Comparison of ENCODE assay signal across 12 mouse cellular contexts in the genomic region with DNA sequence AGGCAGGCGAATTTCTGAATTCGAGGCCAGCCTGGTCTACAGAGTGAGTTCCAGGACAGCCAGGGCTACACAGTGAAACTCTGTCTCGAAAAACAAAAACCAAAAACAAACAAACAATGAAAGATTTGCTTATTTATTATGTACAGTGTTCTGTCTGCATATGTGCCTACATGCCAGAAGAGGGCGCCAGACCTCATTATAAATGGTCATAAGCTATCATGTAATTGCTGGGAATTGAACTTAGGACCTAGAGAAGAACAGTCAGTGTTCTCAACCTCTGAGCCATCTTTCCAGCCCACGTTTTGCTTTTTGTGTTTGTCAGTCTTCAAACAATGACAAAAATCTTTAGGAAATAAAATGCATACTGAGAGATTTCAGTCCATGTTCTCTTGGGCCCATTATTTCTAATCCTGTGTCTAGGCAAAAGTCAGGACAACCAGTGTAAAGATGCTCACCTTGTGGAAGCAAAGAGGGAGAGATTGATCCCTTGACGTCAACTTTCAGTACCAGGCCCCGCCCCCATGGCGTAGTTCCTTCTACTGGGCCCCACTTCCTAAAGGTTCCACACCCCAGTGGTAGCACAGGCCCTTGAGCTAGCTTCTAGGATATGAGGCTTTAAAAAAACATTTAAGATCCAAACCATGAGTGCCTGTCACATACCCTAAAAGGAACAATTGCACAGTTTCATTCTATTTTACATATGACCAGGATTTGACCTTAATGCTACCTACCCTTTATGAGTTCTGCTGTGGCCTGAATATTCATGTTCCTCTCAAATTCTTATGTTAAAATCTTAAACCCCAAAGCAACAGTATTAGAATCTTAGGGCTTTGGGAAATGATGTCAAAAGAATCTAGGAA. TPM values are rescaled to one million over a fixed set of nuclear protein-coding genes. Genes with fewer than 3 reads are reported as not detected.
A peak's percentile ranks its signal among the peaks of the same experiment; 100 is the strongest.
DNase-seq lines count a peak whose midpoint lies in the region; ATAC-seq and TF ChIP-seq lines count a peak whose summit lies in the region.
"Had no signal": no experiment of that assay in that cellular context is flagged by ENCODE, and none has a peak within 500 bp of the region (broad histone marks: within the 10 kb centered on the region; RNA-seq: fewer than 3 reads in every experiment).

No protein-coding gene starts in this region.

- no peaks in the 10 kb centered on the region for H3K79me2 ChIP-seq in liver, adult 2 months (ENCODE audit: control insufficient read depth, insufficient read depth, low read length)
- H3K79me2 ChIP-seq in MEL (ENCODE audit: control insufficient read depth, insufficient read depth, low read length, poor library complexity) = no peaks in the 10 kb centered on the region

- peak; percentile 55 for TF ChIP-seq CTCF in liver, adult 2 months (IDR thresholded peaks at IDR 0.05; ENCODE audit: low read depth, low read length)
- TF ChIP-seq CTCF in MEL (IDR thresholded peaks at IDR 0.05 in 2 of 3, conservative IDR thresholded peaks at IDR 0.05 in 1 of 3; ENCODE audit: control insufficient read depth in 1 of 3, insufficient read depth in 1 of 3, low read depth in 2 of 3, low read length in 3 of 3, poor library complexity in 1 of 3, severe bottlenecking in 1 of 3) = peak; percentile 30 to 72 (median 67); a peak in 5 of 6 replicates

- no peak overlapping the region for H3K27ac ChIP-seq in liver, adult 2 months (replicated peaks; ENCODE audit: insufficient read depth, low read depth, low read length)
- H3K27ac ChIP-seq in liver, embryonic 12.5 days = no peak overlapping the region
- H3K27ac ChIP-seq in MEL (ENCODE audit: control insufficient read depth, low read depth, low read length) = no peak overlapping the region
- no peak overlapping the region for H3K27ac ChIP-seq in forebrain, embryonic 13.5 days
- H3K27ac ChIP-seq: embryonic facial prominence, embryonic 12.5 days had no signal

- H3K9ac ChIP-seq in liver, adult 2 months (ENCODE audit: low read depth, low read length) = no peak overlapping the region
- no peak overlapping the region for H3K9ac ChIP-seq in liver, embryonic 12.5 days
- no peak overlapping the region for H3K9ac ChIP-seq in MEL (ENCODE audit: control insufficient read depth, low read depth, low read length, poor library complexity, severe bottlenecking)
- no peak overlapping the region for H3K9ac ChIP-seq in forebrain, embryonic 13.5 days
- H3K9ac ChIP-seq: embryonic facial prominence, embryonic 12.5 days had no signal

- TF ChIP-seq POLR2A in liver, adult 2 months (IDR thresholded peaks at IDR 0.05; ENCODE audit: extremely low read depth, insufficient read depth, low read length) = no peak
- TF ChIP-seq POLR2A in MEL (IDR thresholded peaks at IDR 0.05; ENCODE audit: control insufficient read depth in 1 of 2, insufficient read depth in 1 of 2, low read depth in 1 of 2, low read length in 2 of 2, poor library complexity in 1 of 2) = no peak

- H3K9me3 ChIP-seq in liver, embryonic 12.5 days (replicated peaks) = no peaks in the 10 kb centered on the region
- no peaks in the 10 kb centered on the region for H3K9me3 ChIP-seq in MEL (replicated peaks; ENCODE audit: insufficient read depth, low read length)
- no peaks in the 10 kb centered on the region for H3K9me3 ChIP-seq in forebrain, embryonic 13.5 days (replicated peaks)
- H3K9me3 ChIP-seq: embryonic facial prominence, embryonic 12.5 days had no signal

- no peak for TF ChIP-seq EP300 in MEL (IDR thresholded peaks at IDR 0.05; ENCODE audit: low read depth in 1 of 2, low read length in 2 of 2)

- no peaks in the 10 kb centered on the region for H3K27me3 ChIP-seq in liver, adult 2 months (ENCODE audit: control insufficient read depth, insufficient read depth, low read length)
- H3K27me3 ChIP-seq in liver, embryonic 12.5 days (replicated peaks) = no peaks in the 10 kb centered on the region
- H3K27me3 ChIP-seq in MEL (ENCODE audit: control insufficient read depth in 1 of 2, insufficient read depth in 2 of 2, low read length in 2 of 2) = no peaks in the 10 kb centered on the region
- no peaks in the 10 kb centered on the region for H3K27me3 ChIP-seq in forebrain, embryonic 13.5 days
- H3K27me3 ChIP-seq: embryonic facial prominence, embryonic 12.5 days had no signal

- ATAC-seq in liver, embryonic 12.5 days = no peak
- ATAC-seq in megakaryocyte progenitor cell, adult 5-6 weeks (replicated peaks; ENCODE audit: poor library complexity) = peak; percentile 77
- ATAC-seq in forebrain, embryonic 13.5 days = no peak

- no peaks in the 10 kb centered on the region for H3K36me3 ChIP-seq in liver, adult 2 months (ENCODE audit: control insufficient read depth, insufficient read depth, low read length)
- H3K36me3 ChIP-seq in liver, embryonic 12.5 days = no peaks in the 10 kb centered on the region
- no peaks in the 10 kb centered on the region for H3K36me3 ChIP-seq in MEL (ENCODE audit: control insufficient read depth in 1 of 2, insufficient read depth in 2 of 2, low read length in 2 of 2)
- H3K36me3 ChIP-seq in forebrain, embryonic 13.5 days (ENCODE audit: poor library complexity, severe bottlenecking) = no peaks in the 10 kb centered on the region
- H3K36me3 ChIP-seq: embryonic facial prominence, embryonic 12.5 days had no signal

- H3K4me2 ChIP-seq in liver, embryonic 12.5 days = no peak overlapping the region
- no peak overlapping the region for H3K4me2 ChIP-seq in forebrain, embryonic 13.5 days
- H3K4me2 ChIP-seq: embryonic facial prominence, embryonic 12.5 days had no signal

- TF ChIP-seq RAD21 in MEL (IDR thresholded peaks at IDR 0.05; ENCODE audit: low read depth, low read length) = peak; percentile 77

- no peaks in the 10 kb centered on the region for H3K4me1 ChIP-seq in liver, adult 2 months (ENCODE audit: control insufficient read depth, insufficient read depth, low read length)
- H3K4me1 ChIP-seq in liver, embryonic 12.5 days = no peaks in the 10 kb centered on the region
- no peaks in the 10 kb centered on the region for H3K4me1 ChIP-seq in MEL (ENCODE audit: control insufficient read depth in 1 of 2, insufficient read depth in 2 of 2, low read length in 2 of 2)
- H3K4me1 ChIP-seq in forebrain, embryonic 13.5 days = no peaks in the 10 kb centered on the region
- H3K4me1 ChIP-seq: embryonic facial prominence, embryonic 12.5 days had no signal

- peak; percentile 9 for DNase-seq in cerebellum, adult 9-10 months
- no peak for DNase-seq in cerebellum, postnatal 4 days (ENCODE audit: low spot score in 2 of 2)
- DNase-seq in liver, adult 2 months (ENCODE audit: extremely low read depth, low read depth, low spot score) = peak; percentile 42
- peak; percentile 69 for DNase-seq in MEL (ENCODE audit: low read depth, low spot score)
- no peak for DNase-seq in gastrocnemius, postnatal 10 days
- DNase-seq: lung, postnatal 10 days had no signal

- WGBS in liver, adult 2 months = 63% methylated on average over 8 of the region's 8 CpGs
- 43% methylated on average over 8 of the region's 8 CpGs for WGBS in liver, embryonic 12.5 days (ENCODE audit: insufficient replicate concordance)
- WGBS in forebrain, embryonic 13.5 days = 85% methylated on average over 8 of the region's 8 CpGs

- no peak overlapping the region for H3K4me3 ChIP-seq in liver, adult 2 months (ENCODE audit: insufficient read depth, low read depth, low read length)
- H3K4me3 ChIP-seq in liver, embryonic 12.5 days = no peak overlapping the region
- no peak overlapping the region for H3K4me3 ChIP-seq in MEL (ENCODE audit: control insufficient read depth in 1 of 2, insufficient read depth in 1 of 2, low read depth in 2 of 2, low read length in 2 of 2)
- no peak overlapping the region for H3K4me3 ChIP-seq in forebrain, embryonic 13.5 days
- H3K4me3 ChIP-seq: embryonic facial prominence, embryonic 12.5 days had no signal

TF ChIP-seq in MEL, 35 proteins besides CTCF, POLR2A, EP300 and RAD21:
- TF ChIP-seq ZC3H11A (IDR thresholded peaks at IDR 0.05; ENCODE audit: low read depth, low read length) (peak; percentile 69), TBP (IDR thresholded peaks at IDR 0.05; ENCODE audit: low read depth, low read length) (0 out of 2 replicates have a peak, but pooled peaks have one; percentile 43), SMC3 (IDR thresholded peaks at IDR 0.05; ENCODE audit: low read depth, low read length) (peak; percentile 75), GABPA (IDR thresholded peaks at IDR 0.05; ENCODE audit: low read depth, low read length) (no peak)
TF ChIP-seq in MEL: peak in this region for 3.

RNA-seq across cellular contexts. Expression of a gene that starts 54.0 kb away (rescaled TPM):
- total RNA-seq in liver, adult 2 months (2014; rRNA removed) = not detected in 2 replicates
- polyA plus RNA-seq in liver, adult 2 months (2012; rRNA removed) = not detected in 2 replicates
- not detected in 2 replicates for polyA plus RNA-seq in liver, embryonic 12.5 days (2016; fragmentation: Nextera tagmentation; extraction: Ambion mirVana)
- not detected in 2 replicates for total RNA-seq in MEL (2012; rRNA removed)
- polyA plus RNA-seq in MEL (2012; ENCODE audit: insufficient read depth in 1 of 2, insufficient read length in 2 of 2, low read depth in 1 of 2, low replicate concordance in 2 of 2, missing spikeins in 1 of 2) = not detected
- total RNA-seq in megakaryocyte progenitor cell, adult 5-6 weeks (2015) = not detected in 2 replicates
- not detected in 2 replicates for total RNA-seq in megakaryocyte progenitor cell, adult 5-6 weeks (2017)
- not detected for total RNA-seq in gastrocnemius, postnatal 10 days (2021)
- not detected in 2 replicates for polyA plus RNA-seq in forebrain, embryonic 13.5 days (2015; fragmentation: Nextera tagmentation; extraction: Ambion mirVana)
- total RNA-seq: heart, adult 8-10 months had no signal
- polyA plus RNA-seq: embryonic facial prominence, embryonic 12.5 days; large intestine, adult 2 months had no signal

Comparison
In these comparisons a context has a peak if more than half of its experiments do, and no peak if none do; other contexts are left out.
1. DNase-seq: peak in cerebellum, adult 9-10 months (single experiment), liver, adult 2 months (single experiment) and MEL (single experiment); none in cerebellum, postnatal 4 days (0 of 2) and gastrocnemius, postnatal 10 days (single experiment).